Mouse (Mus musculus) hematopoietic stem cell, adult 5-6 weeks (primary cell): ENCODE results near the gene Hist1h3h. TPM values are rescaled to one million over a fixed set of nuclear protein-coding genes. Genes with fewer than 3 reads are reported as not detected.

Source experiments
- ATAC-seq, 2 experiments: fragments of 125-278 bp in 1 of 2; replicated peaks in 1 of 2; 2 replicates each; pipeline ENCODE4 v1.8.0; 2016 to 2017; ENCODE audit warnings: inconsistent platforms in 2 of 2, mild to moderate bottlenecking in 2 of 2, moderate number of reproducible peaks in 2 of 2, low read depth in 1 of 2, moderate TSS enrichment in 1 of 2; ENCODE audit not compliant: low FRiP score in 2 of 2, poor library complexity in 2 of 2, severe bottlenecking in 2 of 2, insufficient read depth in 1 of 2, low TSS enrichment in 1 of 2
- total RNA-seq: library from RNA; stranded (forward); fragments of 172-1452, 232-1000 nt; gene quantifications from 2 replicates; pipeline ENCODE4 v1.2.3, GENCODE M21; 2017

Hist1h3h gene
- total RNA-seq, 1 experiment from 2014 or later, result 66.5 TPM

GRCm38 (mm10) chr13:21722373-21722925, 5.0 kb downstream of the Hist1h3h start:
- no peak for ATAC-seq

GRCm38 (mm10) chr13:21722993-21723836, 5.8 kb downstream of the Hist1h3h start:
- no peak for ATAC-seq

- no peak for ATAC-seq
Observed at GRCm38 (mm10) chr13:21727948-21728572, 10.6 kb downstream of the Hist1h3h start.

- ATAC-seq, result no peak
Observed at GRCm38 (mm10) chr13:21729544-21729943, 12.1 kb downstream of the Hist1h3h start.

- ATAC-seq, result no peak
Observed at GRCm38 (mm10) chr13:21733466-21733865, 16.0 kb downstream of the Hist1h3h start.

GRCm38 (mm10) chr13:21734010-21734905, 16.8 kb downstream of the Hist1h3h start:
- ATAC-seq, result peak; percentile 60 to 78

- ATAC-seq, result peak; percentile 67 to 79
Observed at GRCm38 (mm10) chr13:21734906-21735767, 17.7 kb downstream of the Hist1h3h start, which contains the start of gene Hist1h4j. Gene Hist1h4j (plus strand): TSS chr13:21735064.

- no peak for ATAC-seq
Observed at GRCm38 (mm10) chr13:21745006-21745405, 27.5 kb downstream of the Hist1h3h start.

GRCm38 (mm10) chr13:21749387-21750158, 32.1 kb downstream of the Hist1h3h start:
- ATAC-seq, result no peak

GRCm38 (mm10) chr13:21750159-21751017, 32.9 kb downstream of the Hist1h3h start, which contains the start of gene Hist1h4k:
Gene Hist1h4k (minus strand): TSS chr13:21750505.
- ATAC-seq, result peak; percentile 47 to 76

- ATAC-seq, result no peak
Observed at GRCm38 (mm10) chr13:21751417-21751816, 34.0 kb downstream of the Hist1h3h start.

- ATAC-seq, result no peak
Observed at GRCm38 (mm10) chr13:21751827-21752226, 34.4 kb downstream of the Hist1h3h start.

- ATAC-seq, result no peak
Observed at GRCm38 (mm10) chr13:21752356-21752755, 34.9 kb downstream of the Hist1h3h start.

- no peak for ATAC-seq
Observed at GRCm38 (mm10) chr13:21753051-21753523, 35.6 kb downstream of the Hist1h3h start.
